Mouse (Mus musculus) embryo, embryonic 10.5 days (tissue): ENCODE results near the gene Aarsd1.
"Not testable (repeated sequence)": the region's sequence is repeated elsewhere in the genome, so short reads cannot be mapped to it uniquely, and the experiment has no call there.

Experiments used
- DNase-seq: peaks from one replicate; pipeline ENCODE4 v3.0.0-alpha.2; 2015; ENCODE audit warnings: low spot score

Aarsd1 gene

DNA sequence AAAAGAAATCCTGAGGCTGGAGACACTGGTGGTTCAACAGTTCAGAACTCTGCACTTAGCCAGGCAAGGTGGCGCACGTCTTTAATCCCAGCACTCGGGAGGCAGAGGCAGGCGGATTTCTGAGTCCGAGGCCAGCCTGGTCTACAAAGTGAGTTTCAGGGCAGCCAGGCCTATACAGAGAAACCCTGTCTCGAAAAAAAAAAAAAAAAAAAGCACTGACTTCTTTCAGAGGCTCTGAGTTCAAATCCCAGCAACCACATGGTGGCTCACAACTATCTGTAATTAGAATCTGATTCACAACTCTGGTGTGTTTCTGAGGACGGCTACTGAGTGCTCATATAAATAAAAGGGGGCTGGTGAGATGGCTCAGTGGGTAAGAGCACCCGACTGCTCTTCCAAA, 29.4 kb upstream of the Aarsd1 start:
- not testable (repeated sequence) for DNase-seq

DNA sequence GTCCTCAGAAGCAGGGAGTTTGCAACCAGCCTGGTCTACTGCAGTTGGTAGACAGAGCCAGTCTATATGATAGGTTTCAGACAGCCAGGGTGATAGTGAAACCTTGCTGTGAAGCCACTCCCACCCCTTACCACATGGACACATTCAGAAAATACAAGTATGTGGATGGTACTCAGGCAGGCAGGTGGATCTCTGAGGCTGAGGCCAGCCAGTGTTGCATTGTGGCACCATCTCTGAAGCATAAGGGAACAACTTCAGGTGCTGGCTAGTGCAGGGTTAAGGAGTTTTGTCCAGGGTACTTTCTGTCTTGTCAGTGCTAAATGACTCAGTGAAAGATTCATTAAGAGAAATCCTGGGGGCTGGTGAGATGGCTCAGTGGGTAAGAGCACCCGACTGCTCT, 28.9 kb upstream of the Aarsd1 start:
- no peak for DNase-seq

DNA sequence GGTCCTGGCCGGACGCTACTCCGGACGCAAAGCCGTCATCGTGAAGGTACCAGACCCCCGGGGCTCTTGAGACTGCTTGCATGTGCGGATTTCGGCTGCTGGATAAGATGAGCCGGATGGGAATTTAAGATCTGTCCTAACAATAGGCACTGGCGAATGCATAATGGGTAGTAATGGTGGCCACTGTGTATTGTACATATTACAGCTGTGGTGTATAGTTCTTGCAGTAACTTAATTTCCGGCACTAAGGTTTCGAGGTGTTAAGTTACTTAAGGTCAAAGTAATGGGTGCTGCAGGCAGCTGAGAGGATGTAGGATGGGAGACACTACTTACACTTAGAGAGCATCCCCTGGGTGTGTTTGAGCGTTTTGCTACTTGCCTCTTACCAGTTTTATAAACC, 25.3 kb upstream of the Aarsd1 start:
- no peak for DNase-seq

GRCm38 (mm10) chr11:101442127-101442693, 24.8 kb upstream of the Aarsd1 start, which contains the start of gene Rpl27:
TSS of gene Rpl27 (plus strand) at chr11:101442298.
- peak; percentile 99 for DNase-seq

- not testable (repeated sequence) for DNase-seq
Measured at GRCm38 (mm10) chr11:101441450-101442126, 24.2 kb upstream of the Aarsd1 start.

DNA sequence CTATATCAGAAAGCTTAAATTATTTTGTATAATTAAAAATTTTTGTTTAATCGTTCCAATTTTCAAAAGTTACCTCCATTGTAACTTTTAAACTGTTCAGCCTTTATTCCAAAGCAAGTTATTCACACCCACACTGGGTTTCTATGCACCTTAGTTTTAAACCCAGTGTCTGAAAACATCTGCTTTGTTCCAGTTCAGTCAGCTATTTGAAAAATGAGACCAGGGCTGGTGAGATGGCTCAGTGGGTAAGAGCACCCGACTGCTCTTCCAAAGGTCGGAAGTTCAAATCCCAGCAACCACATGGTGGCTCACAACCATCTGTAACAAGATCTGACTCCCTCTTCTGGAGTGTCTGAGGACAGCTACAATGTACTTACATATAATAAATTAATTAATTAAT, 20.6 kb upstream of the Aarsd1 start:
- DNase-seq, result not testable (repeated sequence)

GRCm38 (mm10) chr11:101436916-101437315, 19.5 kb upstream of the Aarsd1 start:
- no peak for DNase-seq

DNA sequence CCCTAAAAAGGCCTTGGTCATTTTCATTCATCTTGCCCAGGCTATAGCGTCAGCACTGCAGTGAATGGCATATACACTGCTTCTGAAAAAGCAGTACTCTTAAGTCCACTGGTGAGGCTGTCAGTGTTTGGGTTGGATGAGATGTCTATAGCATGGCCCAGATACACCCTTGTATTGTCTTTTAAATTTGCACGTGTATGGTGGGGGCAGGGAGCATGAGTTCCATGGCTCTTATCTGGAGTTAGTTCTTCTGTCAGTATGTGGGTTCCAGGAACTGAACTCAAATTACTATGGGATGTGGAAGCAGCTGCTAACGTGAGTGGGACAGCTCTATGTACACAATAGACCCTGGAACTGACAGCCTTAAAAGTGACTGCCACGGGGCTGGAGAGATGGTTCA, 18.4 kb upstream of the Aarsd1 start:
- DNase-seq, result no peak

DNA sequence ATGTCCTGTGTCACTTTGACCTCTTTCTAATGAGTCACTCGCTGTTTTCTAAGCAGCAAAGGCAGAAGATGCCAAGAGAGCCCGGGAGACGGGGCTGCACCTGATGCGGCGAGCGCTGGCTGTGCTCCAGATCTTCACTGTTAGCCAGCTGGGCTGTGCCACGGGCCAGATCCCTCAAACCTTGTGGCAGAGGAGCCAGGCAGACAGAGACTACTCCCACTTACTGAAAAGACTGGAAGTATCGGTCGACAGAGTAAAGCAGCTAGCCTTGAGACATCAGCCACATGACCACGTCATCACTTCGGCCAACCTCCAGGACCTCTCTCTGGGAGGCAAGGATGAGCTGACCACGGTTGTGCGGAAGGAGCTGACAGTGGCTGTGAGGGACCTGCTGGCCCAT, 16.0 kb upstream of the Aarsd1 start:
- DNase-seq, result no peak

- no peak for DNase-seq
Measured at GRCm38 (mm10) chr11:101431327-101431726, 13.9 kb upstream of the Aarsd1 start.

DNA sequence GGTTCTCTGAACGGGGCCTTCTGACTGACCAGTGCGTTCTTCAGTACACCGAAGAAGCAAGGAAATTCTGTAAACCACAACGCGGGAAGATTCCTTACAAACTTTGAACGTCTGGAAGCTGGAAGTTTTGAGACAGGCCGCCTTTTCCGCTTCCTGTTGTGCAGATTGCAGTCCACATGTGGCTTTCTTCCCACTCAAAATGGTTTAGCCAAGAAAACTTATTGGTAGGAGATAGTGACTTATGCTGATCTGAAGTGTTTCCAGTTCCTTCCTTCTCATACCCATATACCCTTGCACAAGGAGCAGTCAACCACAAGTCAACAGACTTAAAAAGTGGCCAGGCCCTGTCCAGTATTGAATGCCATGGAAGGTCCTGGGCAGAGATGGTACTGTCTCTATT, 8.8 kb upstream of the Aarsd1 start:
- DNase-seq, result no peak

DNA sequence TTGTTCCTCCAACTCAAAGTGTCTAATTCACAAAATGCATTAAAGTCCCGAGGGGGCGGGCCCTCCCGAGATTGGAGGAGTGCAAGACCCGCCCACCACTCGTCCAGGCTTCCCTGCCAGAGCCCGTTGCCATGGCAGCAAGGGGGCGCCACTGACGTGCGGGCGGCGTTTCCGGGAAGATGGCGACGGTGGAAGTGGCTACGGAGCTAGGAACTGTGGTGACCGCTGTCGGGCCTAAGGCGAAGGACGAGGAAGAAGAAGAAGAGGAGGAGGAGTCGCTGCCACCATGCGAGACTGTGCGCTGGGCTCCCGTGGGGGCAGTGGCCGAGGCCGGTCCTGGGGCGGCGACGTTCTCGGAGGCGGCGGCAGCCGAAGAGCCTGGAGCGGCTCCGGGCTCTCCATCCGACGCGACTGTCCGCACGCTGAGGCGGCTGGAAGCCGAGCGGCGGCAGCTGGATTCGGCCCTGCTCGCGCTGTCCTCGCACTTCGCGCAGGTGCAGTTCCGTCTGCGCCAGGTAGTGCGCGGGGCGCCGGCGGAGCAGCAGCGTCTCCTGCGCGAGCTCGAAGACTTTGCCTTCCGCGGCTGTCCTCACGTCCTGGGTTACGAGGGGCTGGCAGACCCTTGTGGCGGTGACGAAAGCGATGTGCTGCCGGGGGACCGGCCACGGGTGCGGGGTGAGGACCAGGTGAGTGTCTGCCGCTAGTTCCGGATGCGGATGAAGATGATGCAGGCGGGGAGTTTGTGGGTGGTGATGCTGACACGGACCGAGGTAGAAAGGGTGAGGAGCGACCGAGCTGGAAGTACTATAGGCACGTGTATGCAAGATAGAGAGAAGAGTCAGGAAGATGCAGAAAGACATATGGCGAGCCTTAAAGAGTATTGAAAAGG, 7.8 kb upstream of the Aarsd1 start, which contains the start of the genes Rundc1 and Ptges3l:
TSS of gene Rundc1 (plus strand) at position 161 of the 889 bp plus-strand sequence.
TSS of gene Ptges3l (minus strand) at position 409 of the 889 bp plus-strand sequence.
- peak; percentile 99 for DNase-seq

GRCm38 (mm10) chr11:101424105-101424851, 6.9 kb upstream of the Aarsd1 start, which contains the start of gene Gm27029:
TSS of gene Gm27029 (minus strand) at chr11:101424796.
- DNase-seq, result no peak

- DNase-seq, result no peak
Measured at GRCm38 (mm10) chr11:101420148-101420547, 2.7 kb upstream of the Aarsd1 start.

DNA sequence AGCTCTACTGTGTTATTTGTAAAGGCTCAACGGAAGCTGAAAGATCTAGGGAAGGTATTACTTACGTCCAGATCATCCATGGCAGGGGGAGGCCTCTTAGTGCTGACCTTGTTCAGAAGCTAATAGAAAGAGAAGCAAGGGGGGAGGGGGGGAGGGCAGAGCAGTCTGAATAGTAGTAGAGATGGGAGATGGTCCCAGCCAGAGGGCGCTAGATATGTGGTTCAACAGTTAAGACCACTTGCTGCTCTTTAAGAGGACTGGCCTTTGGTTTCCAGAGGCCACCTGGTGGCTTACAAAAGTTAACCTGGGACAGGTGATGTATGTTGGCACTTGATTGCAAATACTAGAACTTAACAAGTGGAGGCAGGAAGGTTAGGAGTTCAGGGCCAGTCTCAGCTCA, 2.2 kb upstream of the Aarsd1 start:
- DNase-seq, result peak; percentile 44

GRCm38 (mm10) chr11:101418991-101419390, 1.6 kb upstream of the Aarsd1 start:
- no peak for DNase-seq

- peak; percentile 47 for DNase-seq
Measured at GRCm38 (mm10) chr11:101416433-101417100, 848 bp downstream of the Aarsd1 start.

DNA sequence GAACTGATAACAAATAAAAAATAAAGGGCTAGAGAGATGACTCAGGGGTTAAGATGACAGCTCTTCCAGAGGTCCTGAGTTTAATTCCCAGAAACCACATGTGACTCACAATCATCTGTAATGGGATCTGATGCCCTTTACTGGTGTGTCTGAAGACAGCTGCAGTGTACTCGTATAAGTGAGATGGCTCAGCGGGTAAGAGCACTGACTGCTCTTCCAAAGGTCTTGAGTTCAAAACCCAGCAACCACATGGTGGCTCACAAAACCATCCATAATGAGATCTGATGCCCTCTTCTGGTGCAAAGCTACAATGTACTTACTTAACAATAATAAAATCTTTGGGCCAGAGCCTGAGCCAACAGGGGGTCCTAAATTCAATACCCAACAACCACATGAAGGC, 2.1 kb downstream of the Aarsd1 start:
- peak; percentile 9 for DNase-seq

DNA sequence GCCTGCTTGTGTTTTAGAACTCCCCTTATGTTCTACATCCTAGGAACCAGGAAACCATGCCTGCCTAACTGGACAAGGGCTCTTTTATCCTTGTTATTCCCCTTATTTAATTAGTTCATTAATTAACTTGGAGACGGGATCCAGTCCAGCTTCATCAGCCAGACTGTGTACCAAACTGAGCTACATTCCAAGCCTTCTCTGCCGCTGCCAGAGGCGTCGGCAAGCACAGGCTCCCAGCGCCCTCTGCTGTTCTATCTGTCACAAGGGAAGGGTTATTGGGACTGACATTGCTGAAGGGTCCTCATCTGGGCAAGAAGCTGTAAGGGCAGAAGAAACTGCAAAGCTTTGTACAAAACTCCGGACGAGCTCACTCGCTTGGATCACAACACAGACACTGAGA, 22.3 kb downstream of the Aarsd1 start:
- DNase-seq, result peak; percentile 87

GRCm38 (mm10) chr11:101381817-101382216, 35.6 kb downstream of the Aarsd1 start:
- DNase-seq, result peak; percentile 51

DNA sequence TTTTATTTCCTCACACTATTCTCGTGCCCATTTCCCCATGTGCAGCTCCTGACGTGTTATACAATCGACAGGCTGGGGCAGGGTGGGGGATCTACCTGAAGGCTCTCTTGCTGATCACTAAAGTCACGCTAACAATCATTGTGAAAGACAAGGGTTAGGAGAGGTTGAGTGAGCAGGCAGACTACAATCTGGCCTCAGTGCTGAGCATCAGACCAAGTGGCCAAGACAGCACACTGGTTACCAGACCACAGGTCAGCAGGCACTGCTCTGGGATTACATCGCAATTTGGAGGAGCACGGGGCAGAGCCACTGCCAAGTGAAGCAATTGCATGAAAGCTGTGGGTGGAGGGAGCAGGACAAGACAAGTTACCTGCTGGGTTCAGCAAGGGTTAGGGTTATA, 38.5 kb downstream of the Aarsd1 start:
- DNase-seq, result no peak
